Mouse (Mus musculus) layer of hippocampus, adult 18-20 months (tissue): ENCODE results near the gene Ccdc177. TPM values are rescaled to one million over a fixed set of nuclear protein-coding genes. Genes with fewer than 3 reads are reported as not detected.
"Not testable (repeated sequence)": the region's sequence is repeated elsewhere in the genome, so short reads cannot be mapped to it uniquely, and the experiment has no call there.

Experiments used
- DNase-seq, 2 experiments: peaks; one replicate each; pipeline ENCODE4 v3.0.0; 2022; ENCODE audit warnings: low spot score in 2 of 2
- long read RNA-seq: library from polyadenylated mRNA; stranded (forward); transcript quantifications from one replicate; pipeline ENCODE4 v2.0.0, GENCODE M21; 2021
- total RNA-seq, 2 experiments: library from RNA; stranded (reverse); gene quantifications; 2 replicates each; pipeline ENCODE4 v1.2.3; 2021

Gene Ccdc177
- 10 to 100 TPM; 16.2 to 16.3 TPM for total RNA-seq
- long read RNA-seq, full-length matches to known transcripts: 33 of 36 reads
- long read RNA-seq, partial matches to known transcripts: 0 of 36 reads
- long read RNA-seq, other reads (novel, unspliced or antisense): 3 of 36 reads

DNA sequence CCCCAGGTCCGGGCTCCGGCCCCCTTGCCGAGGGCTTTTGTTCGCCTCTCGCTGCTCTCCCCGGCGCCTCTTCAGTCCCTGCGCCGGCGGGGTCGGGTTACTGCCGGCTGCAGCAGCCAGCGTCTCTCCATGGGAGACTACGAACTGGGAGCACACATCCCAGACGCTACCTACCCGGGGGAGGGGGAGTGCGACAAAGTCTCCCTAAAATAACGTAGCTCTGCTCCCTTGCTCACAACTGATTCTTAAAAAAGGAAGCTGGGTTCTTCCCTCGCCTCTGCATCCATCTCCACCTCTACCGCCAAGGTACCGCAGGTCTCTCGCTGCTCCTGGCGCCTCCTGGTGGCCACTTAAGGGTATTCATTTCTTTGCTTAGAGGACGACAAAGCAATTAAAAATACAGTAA lies at the start of gene Ccdc177:
Gene Ccdc177, minus strand, starts transcription at position 292 of the 406 bp plus-strand sequence.
- peak; percentile 82 to 93 for DNase-seq

DNA sequence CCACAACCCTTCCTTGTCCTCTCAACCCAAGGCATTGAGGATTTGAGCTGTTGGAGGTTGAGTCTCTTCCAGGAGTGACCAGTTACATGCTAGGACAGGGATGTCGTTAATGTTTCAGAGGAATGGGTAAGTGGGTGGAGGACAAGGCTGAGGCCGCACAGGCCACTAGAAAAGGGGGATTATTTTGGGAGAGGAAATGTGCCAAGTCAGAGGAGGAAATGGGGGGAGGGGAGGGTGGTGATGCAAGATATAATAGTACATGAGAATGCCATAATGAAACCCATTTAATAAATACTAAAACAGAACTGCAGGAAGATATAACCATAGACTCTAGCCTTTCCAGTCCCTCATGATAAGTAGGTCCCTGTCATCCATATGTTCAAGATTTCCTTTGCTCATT lies 49.5 kb upstream of the Ccdc177 start:
- DNase-seq: no peak

DNA sequence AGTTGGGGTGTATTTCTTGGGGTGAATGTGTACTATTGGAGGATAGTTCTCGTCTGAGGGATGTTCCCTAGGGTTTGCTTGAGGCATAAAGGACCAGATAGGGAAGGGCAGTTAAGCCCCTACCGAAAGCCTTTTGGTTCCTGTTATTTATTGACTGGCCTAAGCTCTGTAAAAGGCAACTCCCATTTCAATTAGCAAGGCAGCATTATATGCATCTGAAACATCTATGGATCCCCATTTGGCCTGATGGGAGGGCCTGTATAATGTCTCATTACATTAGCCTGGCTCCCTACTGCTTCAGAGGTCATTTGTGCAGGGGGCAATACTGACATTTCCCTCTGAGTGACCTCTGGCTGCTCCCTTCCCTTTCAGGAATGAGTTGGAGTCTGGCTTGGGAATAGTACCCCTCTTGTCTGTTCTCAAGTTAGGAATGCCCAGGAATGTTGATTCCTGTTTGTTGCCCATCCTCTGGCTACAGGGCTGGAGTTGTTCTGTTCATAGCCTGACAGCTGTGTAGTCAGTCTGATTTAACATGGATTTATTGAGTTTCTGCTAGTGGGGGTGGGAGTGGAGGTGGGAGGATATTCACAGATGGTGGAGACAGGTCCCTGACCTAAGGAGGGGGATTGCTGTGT lies 47.1 kb upstream of the Ccdc177 start:
- no peak for DNase-seq

DNA sequence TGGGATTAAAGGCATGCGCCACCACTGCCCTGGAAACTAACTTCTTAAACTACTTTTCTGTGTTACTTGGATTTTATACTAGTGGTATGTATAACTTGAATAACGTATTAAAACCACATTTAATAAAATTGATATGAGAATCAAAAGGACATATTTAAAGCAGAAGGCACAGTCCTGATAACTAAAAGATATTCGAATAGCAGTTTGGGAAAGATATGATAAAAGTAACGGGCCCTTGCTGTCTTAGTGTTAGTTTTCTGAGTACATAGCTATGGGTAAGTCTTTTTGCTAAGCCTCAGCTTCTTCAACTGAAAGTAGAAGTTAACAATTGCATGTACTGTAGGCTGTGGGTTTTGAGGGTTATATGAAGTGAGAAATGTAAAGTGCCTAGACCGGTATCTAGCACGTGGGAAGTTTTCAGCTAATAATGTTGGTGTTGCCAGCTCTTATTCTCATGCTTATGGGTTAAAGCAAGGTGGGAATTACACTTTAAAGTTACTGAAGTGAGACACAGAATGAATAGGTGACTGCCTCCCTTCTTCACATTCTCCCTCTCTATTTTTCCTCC lies 44.5 kb upstream of the Ccdc177 start:
- DNase-seq: no peak

DNA sequence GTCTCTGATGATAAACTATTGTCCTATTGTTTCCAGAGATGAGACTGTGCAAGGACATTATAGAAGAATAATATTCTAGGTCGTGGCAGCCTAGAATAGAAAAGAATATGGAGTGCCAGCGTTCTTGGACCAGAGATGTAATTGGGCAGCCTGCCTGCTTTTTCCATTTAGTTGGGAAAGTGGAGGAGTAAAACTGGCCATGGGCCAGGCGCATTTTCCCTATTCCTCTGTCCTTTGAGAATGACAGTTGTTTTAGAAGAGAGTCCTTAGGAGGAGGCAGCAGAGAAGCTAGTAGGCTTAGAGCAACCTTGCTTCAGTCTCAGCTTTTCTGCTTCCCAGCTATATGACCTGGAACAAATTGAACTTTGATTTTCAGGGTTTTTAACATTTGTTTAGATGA lies 43.4 kb upstream of the Ccdc177 start:
- DNase-seq: peak; percentile 81 to 91

DNA sequence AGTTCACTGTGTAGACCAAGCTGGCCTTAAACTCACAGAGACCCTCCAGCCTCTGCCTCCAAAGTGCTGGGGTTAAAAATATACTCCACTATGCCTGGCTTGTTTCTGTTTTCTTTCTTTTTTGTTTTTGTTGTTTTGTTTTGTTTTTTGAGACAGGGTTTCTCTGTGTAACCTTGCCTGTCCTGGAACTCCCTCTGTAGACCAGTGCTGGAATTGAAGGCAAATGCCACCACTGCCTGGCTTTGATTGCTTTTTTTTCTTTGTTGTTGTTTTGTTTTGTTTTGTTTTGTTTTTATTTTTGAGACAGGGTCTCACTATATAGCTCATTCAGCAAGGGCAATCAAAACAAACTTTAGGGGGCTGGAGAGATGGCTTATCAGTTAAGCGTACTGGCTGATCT lies 41.0 kb upstream of the Ccdc177 start:
- DNase-seq: no peak

DNA sequence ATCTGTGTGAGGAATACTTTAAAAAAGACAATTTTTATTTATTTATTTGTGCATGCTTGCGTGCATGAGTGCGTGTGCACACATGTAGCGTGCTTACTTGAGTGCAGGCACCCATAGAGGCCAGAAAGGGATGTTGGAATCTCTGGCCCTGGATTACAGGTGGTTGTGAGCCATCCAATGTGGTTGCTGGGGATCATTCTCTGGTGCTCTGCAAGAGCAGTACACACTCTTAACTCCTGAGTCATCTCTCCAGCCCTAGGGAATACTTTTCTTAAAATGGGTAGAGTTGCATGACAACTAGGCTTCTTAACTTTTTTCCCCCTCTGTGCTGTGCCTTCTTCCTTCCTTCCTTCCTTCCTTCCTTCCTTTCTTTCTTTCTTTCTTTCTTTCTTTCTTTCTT lies 39.7 kb upstream of the Ccdc177 start:
- no peak for DNase-seq

DNA sequence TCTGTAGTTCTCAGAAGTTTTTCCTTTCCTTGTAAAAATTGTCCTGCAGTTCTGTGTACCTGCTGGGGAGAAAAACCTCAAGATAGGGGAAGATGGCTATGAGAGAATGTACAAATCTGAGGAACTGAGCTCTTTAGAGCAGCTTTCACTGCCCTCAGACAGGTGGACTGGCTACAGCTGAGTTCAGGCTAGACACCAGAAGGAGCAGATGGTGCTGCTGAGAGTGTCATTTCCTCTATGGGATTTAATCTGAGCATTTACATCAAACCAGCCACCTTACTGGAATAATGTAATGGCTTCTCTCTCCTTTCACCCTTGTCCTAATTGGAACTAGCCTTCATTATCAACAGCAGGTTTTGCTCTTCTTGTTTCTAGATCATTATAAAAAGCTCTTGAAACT lies 37.8 kb upstream of the Ccdc177 start:
- no peak for DNase-seq

DNA sequence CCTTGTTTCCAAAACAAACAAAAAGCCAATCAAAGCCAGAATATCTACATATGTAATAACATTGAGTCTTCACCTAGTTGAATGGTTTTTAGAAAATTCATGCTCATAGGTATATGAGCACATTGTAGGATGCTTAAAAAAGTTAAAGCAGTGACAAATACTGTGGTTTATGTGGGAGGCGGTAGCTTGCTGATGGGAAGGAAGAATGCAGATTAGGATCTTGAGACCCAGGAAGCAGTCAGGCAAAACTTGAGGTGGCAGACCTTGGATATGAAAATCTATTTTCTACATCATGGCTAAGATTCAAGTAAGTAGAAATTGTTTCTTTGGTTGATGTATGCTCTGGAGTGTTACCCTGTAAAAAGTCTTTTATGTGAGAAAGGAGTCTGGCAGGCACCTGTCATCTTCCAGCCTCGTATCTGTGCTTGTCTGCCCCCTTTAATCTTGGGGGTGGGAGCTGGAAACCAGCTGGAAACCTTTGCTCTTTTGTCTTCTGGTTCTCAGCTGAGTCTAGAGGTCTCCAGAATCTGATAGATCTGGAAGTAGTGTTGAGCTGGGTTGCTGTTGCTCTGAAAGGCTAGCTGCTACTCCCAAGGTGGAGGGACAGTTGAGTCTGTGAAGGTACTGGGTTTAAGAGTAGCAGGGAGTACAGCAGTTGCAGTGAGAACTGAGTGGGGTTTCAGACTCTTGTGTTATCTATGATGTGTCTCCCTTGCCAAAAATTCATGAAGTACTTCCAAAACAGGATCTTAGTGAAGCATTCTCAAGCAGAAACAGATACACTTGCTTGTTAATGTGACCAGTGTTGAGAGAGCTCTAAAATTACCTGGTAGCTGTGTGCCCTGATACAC lies 34.7 kb upstream of the Ccdc177 start:
- no peak for DNase-seq

DNA sequence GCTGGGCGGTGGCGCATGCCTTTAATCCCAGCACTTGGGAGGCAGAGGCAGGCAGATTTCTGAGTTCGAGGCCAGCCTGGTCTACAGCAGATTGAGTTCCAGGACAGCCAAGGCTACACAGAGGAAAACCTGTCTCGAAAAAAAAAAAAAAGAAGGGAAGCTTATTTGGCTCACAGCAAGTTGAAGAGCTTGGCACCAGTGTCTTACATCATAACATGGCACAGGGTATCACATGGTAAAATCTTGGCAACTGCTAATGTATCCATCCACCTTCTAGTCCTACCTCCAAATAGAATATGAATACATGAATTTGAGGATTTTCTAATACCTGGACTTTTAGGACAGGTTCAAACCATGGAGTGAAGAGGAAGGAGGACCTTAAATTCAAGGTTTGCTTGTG lies 34.0 kb upstream of the Ccdc177 start:
- DNase-seq: no peak

DNA sequence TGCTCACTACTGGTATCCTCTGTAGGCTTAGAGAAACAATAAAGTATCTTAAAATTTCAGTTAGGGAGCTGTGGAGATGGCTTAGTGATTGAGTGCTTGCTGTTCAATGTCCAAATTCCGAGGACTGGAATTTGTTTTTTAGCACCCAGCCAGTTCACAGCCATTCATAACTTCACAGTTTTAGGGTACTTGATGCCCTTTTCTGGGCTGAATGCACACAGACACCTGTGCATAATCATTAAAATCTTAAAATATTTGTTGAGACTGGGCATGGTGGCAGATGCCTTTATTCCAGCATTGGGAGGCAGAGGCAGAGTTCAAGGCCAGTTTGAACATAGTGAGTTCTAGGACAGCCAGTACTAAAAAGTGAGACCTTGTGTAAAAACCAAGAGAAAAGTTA lies 33.0 kb upstream of the Ccdc177 start:
- DNase-seq: no peak

DNA sequence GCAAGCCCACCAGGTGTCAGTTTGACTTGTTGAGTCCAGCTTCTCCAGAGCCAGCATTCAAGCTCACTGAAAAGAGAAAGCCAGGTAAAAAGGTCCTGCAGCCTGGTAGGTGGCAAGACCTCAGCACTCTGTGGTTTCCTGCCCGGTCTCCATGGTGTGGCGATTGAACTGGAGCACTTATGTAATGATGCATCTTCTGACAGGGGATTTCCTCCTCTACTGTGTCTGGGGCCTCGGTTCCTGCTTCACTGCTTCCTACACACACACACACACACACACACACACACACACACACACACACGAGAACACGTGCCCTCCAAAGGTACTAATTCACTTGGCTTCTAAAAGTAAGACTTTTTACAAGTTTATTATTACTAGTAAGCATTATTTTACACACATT lies 32.4 kb upstream of the Ccdc177 start:
- DNase-seq: peak in 1 of 2 experiments; percentile 25

DNA sequence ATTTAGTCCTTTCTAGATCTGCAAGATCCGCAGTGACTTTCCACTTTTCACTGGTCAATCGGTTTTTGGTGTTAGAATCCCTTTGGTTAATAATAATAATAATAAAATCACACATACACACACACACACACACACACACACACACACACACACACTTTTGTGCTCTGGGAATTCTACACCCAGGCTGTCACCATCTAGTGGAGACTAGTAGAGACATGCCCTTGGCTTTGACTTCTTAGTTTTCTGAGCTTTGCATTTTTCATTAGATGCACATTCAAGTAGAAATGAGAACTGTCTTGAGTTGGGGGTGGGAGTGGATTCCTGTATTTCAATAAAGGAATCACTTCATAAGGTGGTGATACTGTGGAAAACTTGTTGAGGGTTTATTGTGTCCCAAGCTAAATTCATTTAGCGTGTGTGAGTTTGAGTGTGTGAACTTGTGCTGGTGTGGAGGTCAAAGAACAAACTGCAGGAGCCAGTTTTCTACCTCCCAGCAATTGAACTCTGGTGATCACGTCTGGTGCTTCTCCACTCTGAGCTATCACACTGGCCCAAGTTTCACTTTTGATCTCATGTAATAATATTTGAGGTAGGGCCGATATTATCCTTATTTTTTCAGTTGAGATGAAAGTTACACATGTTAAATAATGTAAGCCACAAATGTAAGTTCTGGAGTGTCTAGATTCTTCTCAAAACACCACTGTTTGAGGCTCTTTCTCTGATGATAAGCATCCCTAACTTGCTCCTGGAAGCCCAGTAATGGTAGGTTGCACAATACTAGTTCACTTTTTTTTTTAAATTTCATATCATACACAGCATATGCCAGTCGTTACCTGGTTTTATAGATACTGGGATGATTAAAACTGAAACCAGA lies 31.3 kb upstream of the Ccdc177 start:
- peak in 1 of 2 experiments; percentile 34 for DNase-seq

DNA sequence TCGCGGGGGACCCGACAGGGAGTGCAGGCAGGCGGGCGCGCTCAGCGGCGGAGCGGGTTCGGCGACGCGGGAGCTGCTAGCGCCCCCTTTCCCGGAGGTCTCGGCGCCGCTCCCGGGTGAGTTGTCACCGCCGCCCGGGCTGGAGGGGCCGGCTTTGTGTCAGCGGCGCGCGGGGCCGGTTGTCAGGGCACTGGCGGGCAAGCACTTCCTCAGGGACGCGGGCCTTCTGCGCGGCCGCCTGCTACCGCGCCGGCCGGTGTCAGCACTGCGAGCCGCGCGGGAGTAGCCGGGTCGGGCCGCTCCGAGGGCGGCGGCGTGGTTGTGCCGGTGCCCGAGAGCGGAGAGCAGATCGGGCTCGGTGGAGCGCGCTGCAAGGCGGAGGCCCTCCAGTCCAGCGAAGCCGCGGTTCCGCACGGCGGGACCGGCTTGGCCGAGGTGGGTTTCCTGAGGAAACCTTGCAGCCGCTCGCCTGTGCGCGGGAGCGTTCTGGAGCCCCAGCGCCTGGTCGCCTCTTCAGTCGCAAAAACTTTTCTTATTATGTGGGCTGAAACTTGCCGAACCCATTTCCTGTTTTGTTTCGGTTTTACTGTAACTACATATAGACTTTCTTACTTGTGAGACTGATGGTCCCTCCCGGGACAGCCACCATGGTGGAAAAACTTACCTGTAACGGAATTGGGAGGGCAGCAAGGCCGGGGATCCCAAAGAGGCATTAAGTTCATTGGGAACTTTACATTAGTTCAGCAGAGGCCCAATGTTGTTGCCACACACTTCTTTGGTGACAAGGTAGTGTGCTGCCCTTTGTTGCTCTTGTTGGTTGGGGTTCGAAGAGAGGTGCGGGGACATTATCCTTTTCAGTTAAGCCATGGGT lies 30.4 kb upstream of the Ccdc177 start:
- DNase-seq: peak in 1 of 2 experiments; percentile 53

DNA sequence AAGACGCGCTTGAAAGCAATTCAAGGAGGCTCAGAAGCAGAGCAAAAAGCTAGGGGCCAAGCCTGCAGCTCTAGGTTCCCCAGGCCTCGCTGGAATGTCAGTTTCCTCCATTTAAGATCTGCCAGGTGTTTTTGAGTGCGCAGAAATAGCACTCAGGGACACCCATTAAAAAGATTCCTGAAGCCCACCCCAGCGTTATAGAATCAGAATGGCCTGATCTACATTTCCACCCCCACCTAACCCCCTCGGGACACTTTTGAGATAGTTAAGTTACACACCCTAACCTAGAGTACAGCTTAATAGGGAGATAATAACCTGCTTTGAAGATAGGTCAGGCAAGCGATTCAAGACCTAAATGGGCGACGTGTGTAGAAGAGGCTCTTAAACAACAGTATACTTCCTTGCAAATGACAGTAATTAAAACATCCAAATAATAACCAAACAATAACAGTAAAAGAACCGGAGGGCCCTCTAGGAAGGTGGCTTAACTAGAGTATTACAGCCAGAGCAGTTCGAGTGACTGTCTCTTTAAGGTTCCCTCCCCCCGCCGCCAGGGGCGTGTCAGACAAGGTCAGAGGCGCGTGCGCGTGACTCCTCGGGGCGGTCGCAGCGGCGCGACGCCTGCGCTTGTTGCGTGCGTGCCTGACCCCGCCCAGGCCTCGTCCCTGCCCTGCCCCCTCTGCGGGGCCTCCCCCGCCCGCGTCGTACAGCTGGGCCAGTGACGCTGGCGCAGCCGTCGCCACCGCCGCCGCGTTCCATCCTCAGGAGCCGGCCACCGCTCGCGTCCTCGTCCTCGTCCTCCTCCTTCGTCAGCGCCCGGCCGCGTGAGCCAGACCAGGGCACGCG lies 29.6 kb upstream of the Ccdc177 start, which contains the start of gene Susd6:
Gene Susd6, plus strand, starts transcription at position 662 of the 846 bp plus-strand sequence.
- peak; percentile 98 to 100 for DNase-seq

DNA sequence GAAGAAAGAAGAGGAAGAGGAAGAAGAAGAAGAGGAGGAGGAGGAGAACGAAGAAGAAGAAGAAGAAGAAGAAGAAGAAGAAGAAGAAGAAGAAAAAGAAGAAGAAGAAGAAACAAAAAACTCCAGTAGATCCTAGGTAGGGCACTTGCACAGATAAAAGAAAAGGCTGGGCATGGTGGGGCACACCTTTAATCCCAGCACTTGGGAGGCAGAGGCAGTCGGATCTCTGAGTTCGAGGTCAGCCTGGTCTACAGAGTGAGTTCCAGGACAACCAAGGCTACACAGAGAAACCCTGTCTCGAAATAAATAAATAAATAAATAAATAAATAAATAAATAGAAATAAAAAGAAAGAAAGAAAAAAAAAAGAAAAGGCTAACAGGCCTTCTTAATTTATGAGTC lies 28.8 kb upstream of the Ccdc177 start:
- DNase-seq: not testable (repeated sequence)

DNA sequence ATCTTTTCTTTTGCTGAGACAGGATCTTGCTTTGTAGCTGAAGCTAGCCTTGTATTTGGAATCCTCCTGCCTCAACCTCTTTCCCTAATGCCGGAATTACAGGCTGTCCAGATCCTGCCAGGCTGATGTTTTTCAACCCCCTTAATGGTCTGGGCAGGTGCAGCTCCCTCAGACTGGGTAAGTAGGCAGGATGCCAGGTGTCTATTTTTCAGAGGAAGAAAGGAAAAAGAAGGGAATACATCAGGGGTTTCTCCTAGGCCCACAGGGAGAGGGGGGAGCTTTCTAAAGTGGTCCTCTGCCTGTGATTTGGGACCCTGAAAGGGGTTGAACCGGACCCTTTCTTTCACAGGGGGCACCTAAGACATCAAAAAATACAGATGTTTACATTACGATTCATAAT lies 27.7 kb upstream of the Ccdc177 start:
- no peak for DNase-seq

DNA sequence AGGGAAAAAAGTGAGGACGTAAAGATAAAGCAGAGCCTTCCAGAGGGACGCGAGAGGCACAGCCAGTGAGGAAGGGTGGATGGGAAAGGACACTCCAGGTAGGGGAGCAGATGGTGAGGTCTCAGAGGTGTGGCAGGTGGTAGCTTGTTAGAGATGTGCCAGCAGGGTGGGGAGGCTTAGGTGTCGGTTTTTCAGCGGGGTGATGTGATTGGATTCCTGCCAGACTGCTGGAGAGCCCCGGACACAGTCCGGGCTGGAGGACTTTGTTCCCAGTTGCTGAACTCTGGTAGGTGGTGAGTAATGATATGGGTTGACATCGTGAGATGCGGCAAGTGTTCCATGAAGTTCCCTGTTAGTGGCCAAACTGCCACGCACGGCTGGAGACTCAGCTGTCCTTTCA lies 27.1 kb upstream of the Ccdc177 start:
- no peak for DNase-seq

DNA sequence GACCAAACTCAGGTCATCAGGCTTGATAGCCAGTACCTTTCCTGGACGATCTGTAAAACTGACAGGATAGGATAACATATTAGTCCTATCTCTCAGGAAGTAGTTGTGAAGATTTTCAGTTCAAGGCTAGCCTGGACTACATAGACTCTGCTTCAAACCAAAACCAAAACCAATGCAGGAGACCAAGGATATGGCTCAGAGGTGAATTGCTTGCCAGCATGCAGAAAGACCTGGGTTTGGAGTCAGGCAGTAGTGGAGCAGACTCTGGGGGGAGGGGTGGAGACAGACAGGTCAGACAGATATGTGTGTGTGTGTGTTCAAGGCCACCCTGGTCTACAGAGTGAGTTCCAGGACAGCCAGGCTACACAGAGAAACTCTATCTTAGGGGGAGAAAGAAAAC lies 26.1 kb upstream of the Ccdc177 start:
- DNase-seq: no peak
